22 mouse cellular contexts compared by ENCODE assay signal in the genomic region with DNA sequence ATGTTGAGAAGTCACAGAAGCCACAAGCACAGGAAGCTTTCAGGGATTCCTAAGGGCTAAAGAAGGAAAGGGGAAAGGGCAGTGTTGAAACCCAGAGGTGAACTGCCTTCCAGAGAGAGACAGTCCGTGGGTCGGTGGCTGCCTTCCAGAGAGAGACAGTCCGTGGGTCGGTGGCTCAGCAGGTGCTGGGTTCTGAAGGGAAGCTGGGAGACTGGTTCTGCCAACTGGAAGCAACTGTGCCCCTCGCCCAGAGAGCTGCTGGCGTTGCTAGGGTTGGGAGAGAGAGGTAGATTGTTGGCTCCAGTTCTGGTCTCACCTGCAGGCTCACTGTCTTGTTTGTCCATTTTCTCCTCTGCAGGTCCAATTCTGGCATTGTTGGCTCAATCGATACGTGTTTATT. TPM values are rescaled to one million over a fixed set of nuclear protein-coding genes. Genes with fewer than 3 reads are reported as not detected.
A peak's percentile ranks its signal among the peaks of the same experiment; 100 is the strongest.
DNase-seq lines count a peak whose midpoint lies in the region; ATAC-seq and TF ChIP-seq lines count a peak whose summit lies in the region.
"Had no signal": no experiment of that assay in that cellular context is flagged by ENCODE, and none has a peak within 500 bp of the region (broad histone marks: within the 10 kb centered on the region; RNA-seq: fewer than 3 reads in every experiment).

No protein-coding gene starts in this region.

- 56% methylated on average over 8 of the region's 8 CpGs for WGBS in heart, embryonic 10.5 days
- WGBS in liver, adult 2 months, result 41% methylated on average over 8 of the region's 8 CpGs
- 69% methylated on average over 8 of the region's 8 CpGs for WGBS in liver, embryonic 11.5 days

- H3K9ac ChIP-seq in liver, adult 2 months (ENCODE audit: low read depth, low read length), result no peak overlapping the region
- no peak overlapping the region for H3K9ac ChIP-seq in liver, embryonic 11.5 days (ENCODE audit: low read depth, low read length)
- H3K9ac ChIP-seq: embryonic facial prominence, embryonic 13.5 days; forebrain, embryonic 13.5 days had no signal

- H3K4me2 ChIP-seq in liver, embryonic 11.5 days, result no peak overlapping the region
- H3K4me2 ChIP-seq: embryonic facial prominence, embryonic 13.5 days; forebrain, embryonic 13.5 days; midbrain, embryonic 11.5 days had no signal

- no peak for TF ChIP-seq POLR2A in liver, adult 2 months (IDR thresholded peaks at IDR 0.05; ENCODE audit: extremely low read depth, insufficient read depth, low read length)

- H3K4me3 ChIP-seq in heart, embryonic 10.5 days, result no peak overlapping the region
- no peak overlapping the region for H3K4me3 ChIP-seq in liver, adult 2 months (ENCODE audit: insufficient read depth, low read depth, low read length)
- no peak overlapping the region for H3K4me3 ChIP-seq in liver, embryonic 11.5 days (ENCODE audit: low read depth, low read length)
- H3K4me3 ChIP-seq in E14TG2a.4 (replicated peaks; ENCODE audit: low read length), result peak overlapping the region; percentile 67
- H3K4me3 ChIP-seq: embryonic facial prominence, embryonic 13.5 days; forebrain, embryonic 13.5 days; heart, adult 2 months had no signal

- H3K27ac ChIP-seq in heart, embryonic 10.5 days, result peak overlapping the region; percentile 13; the same call in 1 of the 2 replicates
- H3K27ac ChIP-seq in liver, adult 2 months (replicated peaks; ENCODE audit: insufficient read depth, low read depth, low read length), result no peak overlapping the region
- no peak overlapping the region for H3K27ac ChIP-seq in liver, embryonic 11.5 days (ENCODE audit: low read depth, low read length)
- H3K27ac ChIP-seq: forebrain, embryonic 13.5 days; heart, adult 2 months; hindbrain, postnatal 0 days; macrophage had no signal

- DNase-seq in heart, embryonic 10.5 days (ENCODE audit: low spot score), result no peak
- no peak for DNase-seq in heart, postnatal 4 days
- DNase-seq in liver, adult 2 months (ENCODE audit: extremely low read depth, low read depth, low spot score), result peak; percentile 68
- no peak for DNase-seq in liver, embryonic 11.5 days (ENCODE audit: low spot score)
- DNase-seq in frontal cortex, adult 2 months (ENCODE audit: extremely low spot score in 1 of 2, low spot score in 1 of 2), result no peak
- DNase-seq: B cell, adult 2 months; cerebellum, adult 11-12 months; layer of hippocampus, adult 9-11 months; right cerebral cortex, postnatal 14 days had no signal

- H3K36me3 ChIP-seq in heart, embryonic 10.5 days, result no peaks in the 10 kb centered on the region
- no peaks in the 10 kb centered on the region for H3K36me3 ChIP-seq in liver, adult 2 months (ENCODE audit: control insufficient read depth, insufficient read depth, low read length)
- no peaks in the 10 kb centered on the region for H3K36me3 ChIP-seq in liver, embryonic 11.5 days (ENCODE audit: control insufficient read depth, insufficient read depth, low read length)
- H3K36me3 ChIP-seq in E14TG2a.4 (ENCODE audit: insufficient read depth, low read length), result peaks cover 12% of the 10 kb centered on the region; the same call in 1 of the 2 replicates
- H3K36me3 ChIP-seq: embryonic facial prominence, embryonic 13.5 days had no signal

- no peak for TF ChIP-seq CTCF in liver, adult 2 months (IDR thresholded peaks at IDR 0.05; ENCODE audit: low read depth, low read length)
- TF ChIP-seq CTCF in E14TG2a.4 (conservative IDR thresholded peaks at IDR 0.05; ENCODE audit: low read length), result no peak

- no peaks in the 10 kb centered on the region for H3K79me2 ChIP-seq in liver, adult 2 months (ENCODE audit: control insufficient read depth, insufficient read depth, low read length)

- no peaks in the 10 kb centered on the region for H3K27me3 ChIP-seq in heart, embryonic 10.5 days (ENCODE audit: insufficient read depth, poor library complexity, severe bottlenecking)
- H3K27me3 ChIP-seq in liver, adult 2 months (ENCODE audit: control insufficient read depth, insufficient read depth, low read length), result no peaks in the 10 kb centered on the region
- H3K27me3 ChIP-seq in liver, embryonic 11.5 days (replicated peaks; ENCODE audit: control insufficient read depth, insufficient read depth, low read length), result no peaks in the 10 kb centered on the region
- H3K27me3 ChIP-seq in E14TG2a.4 (ENCODE audit: insufficient read depth, low read length), result no peaks in the 10 kb centered on the region
- H3K27me3 ChIP-seq: CH12.LX; embryonic facial prominence, embryonic 13.5 days; forebrain, embryonic 13.5 days had no signal

- no peaks in the 10 kb centered on the region for H3K9me3 ChIP-seq in heart, embryonic 10.5 days
- no peaks in the 10 kb centered on the region for H3K9me3 ChIP-seq in liver, embryonic 11.5 days (ENCODE audit: control insufficient read depth, low read length)
- no peaks in the 10 kb centered on the region for H3K9me3 ChIP-seq in E14TG2a.4 (ENCODE audit: low read length)
- H3K9me3 ChIP-seq: embryonic facial prominence, embryonic 13.5 days; forebrain, embryonic 13.5 days had no signal

- H3K4me1 ChIP-seq in heart, embryonic 10.5 days, result peaks cover 62% of the 10 kb centered on the region
- H3K4me1 ChIP-seq in liver, adult 2 months (ENCODE audit: control insufficient read depth, insufficient read depth, low read length), result peaks cover 32% of the 10 kb centered on the region
- peaks cover 8% of the 10 kb centered on the region; the same call in 1 of the 2 replicates for H3K4me1 ChIP-seq in liver, embryonic 11.5 days (replicated peaks; ENCODE audit: control insufficient read depth, insufficient read depth, low read length)
- peaks cover 92% of the 10 kb centered on the region for H3K4me1 ChIP-seq in E14TG2a.4 (replicated peaks; ENCODE audit: low read depth, low read length)

- no peak for ATAC-seq in liver, embryonic 11.5 days (replicated peaks; ENCODE audit: low FRiP score)
- peak; percentile 8; the same call in 1 of the 2 replicates for ATAC-seq in granulocyte monocyte progenitor cell, adult 5-6 weeks (replicated peaks; ENCODE audit: poor library complexity, severe bottlenecking)
- ATAC-seq: activated CD4-positive, CD25-positive, alpha-beta regulatory T cell, adult 4 months; forebrain, embryonic 13.5 days; hindbrain, postnatal 0 days; intestine, embryonic 16.5 days; lung, postnatal 0 days had no signal

RNA-seq across cellular contexts. Expression of gene Srsf3, which starts 26.1 kb away (rescaled TPM):
- 433 and 498 TPM in 2 replicates for polyA plus RNA-seq in heart, embryonic 10.5 days (2016; fragmentation: Nextera tagmentation; extraction: Ambion mirVana)
- 100 to 1,000 TPM; 224 to 227 TPM for total RNA-seq in heart, postnatal 4 days (2021)
- total RNA-seq in liver, adult 2 months (2014; rRNA removed), result 41.4 and 47.3 TPM in 2 replicates
- polyA plus RNA-seq in liver, adult 2 months (2012; rRNA removed), result 26.6 and 40.1 TPM in 2 replicates
- 532 and 579 TPM in 2 replicates for polyA plus RNA-seq in liver, embryonic 11.5 days (2014; fragmentation: Nextera tagmentation; extraction: Ambion mirVana)
- 474 and 486 TPM in 2 replicates for total RNA-seq in granulocyte monocyte progenitor cell, adult 5-6 weeks (2014; fragmentation: Nextera tagmentation)
- 734 and 859 TPM in 2 replicates for total RNA-seq in granulocyte monocyte progenitor cell, adult 5-6 weeks (2017)
- polyA plus RNA-seq in frontal cortex, adult 2 months (2012; rRNA removed), result 135 and 141 TPM in 2 replicates

RNA-seq across cellular contexts. Expression of gene Cdkn1a, which starts 32.3 kb away (rescaled TPM):
- 31.3 and 33.1 TPM in 2 replicates for polyA plus RNA-seq in heart, embryonic 10.5 days (2016; fragmentation: Nextera tagmentation; extraction: Ambion mirVana)
- 10 to 100 TPM; 55.9 to 57.1 TPM for total RNA-seq in heart, postnatal 4 days (2021)
- 0.37 and 0.60 TPM in 2 replicates for total RNA-seq in liver, adult 2 months (2014; rRNA removed)
- polyA plus RNA-seq in liver, adult 2 months (2012; rRNA removed), result 6.9 and 9.3 TPM in 2 replicates
- polyA plus RNA-seq in liver, embryonic 11.5 days (2014; fragmentation: Nextera tagmentation; extraction: Ambion mirVana), result 12.2 and 13.8 TPM in 2 replicates
- total RNA-seq in granulocyte monocyte progenitor cell, adult 5-6 weeks (2014; fragmentation: Nextera tagmentation), result 8.2 and 9.8 TPM in 2 replicates
- total RNA-seq in granulocyte monocyte progenitor cell, adult 5-6 weeks (2017), result 1.3 and 3.2 TPM in 2 replicates
- polyA plus RNA-seq in frontal cortex, adult 2 months (2012; rRNA removed), result 37.7 and 55.8 TPM in 2 replicates

RNA-seq across cellular contexts. Expression of gene Stk38, which starts 50.7 kb away (rescaled TPM):
- polyA plus RNA-seq in heart, embryonic 10.5 days (2016; fragmentation: Nextera tagmentation; extraction: Ambion mirVana), result 92.2 and 93.7 TPM in 2 replicates
- 10 to 100 TPM; 64.3 to 67.4 TPM for total RNA-seq in heart, postnatal 4 days (2021)
- 45.8 and 52.2 TPM in 2 replicates for total RNA-seq in liver, adult 2 months (2014; rRNA removed)
- polyA plus RNA-seq in liver, adult 2 months (2012; rRNA removed), result 52.0 and 54.4 TPM in 2 replicates
- polyA plus RNA-seq in liver, embryonic 11.5 days (2014; fragmentation: Nextera tagmentation; extraction: Ambion mirVana), result 83.3 and 90.1 TPM in 2 replicates
- total RNA-seq in granulocyte monocyte progenitor cell, adult 5-6 weeks (2014; fragmentation: Nextera tagmentation), result 99.0 and 116 TPM in 2 replicates
- 51.6 and 58.2 TPM in 2 replicates for total RNA-seq in granulocyte monocyte progenitor cell, adult 5-6 weeks (2017)
- 80.7 and 86.2 TPM in 2 replicates for polyA plus RNA-seq in frontal cortex, adult 2 months (2012; rRNA removed)

RNA-seq across cellular contexts. Expression of gene Rab44, which starts 55.5 kb away (rescaled TPM):
- 0.23 and 0.48 TPM in 2 replicates for polyA plus RNA-seq in heart, embryonic 10.5 days (2016; fragmentation: Nextera tagmentation; extraction: Ambion mirVana)
- total RNA-seq in heart, postnatal 4 days (2021), result under 1 TPM; 0.47 to 0.57 TPM
- 0.07 TPM in 1 of 2 replicates, not detected in the other for total RNA-seq in liver, adult 2 months (2014; rRNA removed)
- polyA plus RNA-seq in liver, adult 2 months (2012; rRNA removed), result 0.15 TPM in 1 of 2 replicates, not detected in the other
- 4.4 TPM in 2 replicates for polyA plus RNA-seq in liver, embryonic 11.5 days (2014; fragmentation: Nextera tagmentation; extraction: Ambion mirVana)
- 318 and 350 TPM in 2 replicates for total RNA-seq in granulocyte monocyte progenitor cell, adult 5-6 weeks (2014; fragmentation: Nextera tagmentation)
- total RNA-seq in granulocyte monocyte progenitor cell, adult 5-6 weeks (2017), result 315 and 369 TPM in 2 replicates
- polyA plus RNA-seq in frontal cortex, adult 2 months (2012; rRNA removed), result 0.08 and 0.19 TPM in 2 replicates
- total RNA-seq: left cerebral cortex, adult 18-20 months had no signal
- polyA plus RNA-seq: activated CD4-positive, CD25-positive, alpha-beta regulatory T cell, adult 4 months; forebrain, embryonic 13.5 days had no signal
